Mouse (Mus musculus): ENCODE results near the gene Ttc27.

The Ttc27 gene

DNA sequence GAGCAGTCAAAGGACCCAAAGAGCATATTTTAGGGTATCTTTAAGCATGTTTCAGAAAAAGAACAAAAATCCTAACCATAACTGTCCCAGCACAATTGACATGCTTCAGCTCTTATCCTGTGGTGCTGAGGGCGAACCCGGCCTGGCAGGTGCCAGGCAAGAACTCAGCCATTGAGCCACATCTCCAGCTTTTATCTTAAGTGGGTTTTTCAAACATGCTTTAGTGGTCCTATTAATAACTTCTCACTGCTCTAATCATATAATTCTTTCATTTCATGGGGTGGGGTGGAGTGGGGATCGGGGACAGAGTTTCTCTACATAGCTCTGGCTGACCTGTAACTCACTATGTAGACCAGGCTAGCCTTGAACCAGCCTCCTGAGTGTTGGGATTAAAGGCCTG, 125.1 kb downstream of the Ttc27 start:
- no peak for DNase-seq

- DNase-seq: no peak
Measured at GRCm38 (mm10) chr17:74843486-74843885, 126.0 kb downstream of the Ttc27 start.

GRCm38 (mm10) chr17:74846031-74846891, 128.7 kb downstream of the Ttc27 start:
- DNase-seq: peak; percentile 35

DNA sequence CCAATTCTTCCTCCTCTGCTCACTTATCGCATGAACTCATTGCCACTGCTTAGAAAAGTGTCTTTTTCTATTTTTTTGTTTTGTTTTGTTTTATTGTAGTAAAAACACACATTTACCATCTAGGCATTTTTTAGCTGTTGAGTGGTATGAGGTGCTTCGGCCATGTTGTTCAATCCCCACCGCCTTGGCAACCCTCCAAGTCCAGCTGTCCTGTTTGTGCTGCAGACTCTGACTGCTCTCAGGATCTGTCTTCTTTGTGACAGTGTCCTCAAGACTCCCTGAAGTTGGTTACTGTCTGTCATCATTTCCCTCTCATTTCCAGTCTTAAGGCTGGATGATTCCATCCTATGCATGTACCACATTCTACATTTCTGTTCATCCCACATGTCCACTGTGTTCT, 132.7 kb downstream of the Ttc27 start:
- DNase-seq: no peak

- no peak for DNase-seq
Measured at GRCm38 (mm10) chr17:74859298-74859697, 141.8 kb downstream of the Ttc27 start.

DNA sequence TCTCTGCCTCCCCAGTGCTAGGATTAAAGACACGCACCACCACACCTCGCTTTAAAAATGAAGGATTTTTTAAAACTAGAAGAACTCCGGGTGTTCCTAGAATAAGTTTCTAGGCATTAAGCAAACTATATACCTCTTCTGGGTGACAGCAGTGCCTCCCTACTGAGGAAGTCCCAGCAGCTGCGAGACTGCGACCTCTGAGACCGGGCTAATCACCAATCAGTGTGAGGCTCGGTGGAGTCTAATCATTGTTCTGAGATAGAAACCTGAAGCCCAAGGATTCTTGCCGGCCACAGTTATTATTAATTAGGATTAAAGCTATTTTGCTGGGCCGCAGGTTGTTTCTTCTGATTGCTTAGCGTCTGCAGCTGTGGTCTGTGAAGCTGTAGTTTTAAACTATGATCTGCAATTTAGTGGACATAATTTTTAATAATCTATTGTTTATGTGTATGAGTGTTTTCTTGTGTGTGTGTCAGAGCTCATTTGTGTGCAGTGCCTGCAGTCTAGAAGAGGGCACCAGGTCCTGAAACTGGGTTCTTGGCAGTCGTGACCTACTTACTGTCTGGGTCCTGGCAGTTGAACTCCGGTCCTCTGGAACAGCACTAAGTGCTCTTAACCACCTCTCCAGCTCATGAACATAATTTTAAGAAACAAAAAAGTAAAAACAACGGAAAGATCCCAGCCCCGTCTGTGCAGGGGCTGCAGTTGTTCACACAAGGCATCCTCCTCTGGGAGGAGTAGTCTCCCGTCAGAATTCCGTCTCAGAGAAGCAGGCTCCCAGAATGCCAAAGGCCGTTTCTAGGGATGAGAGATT, 142.9 kb downstream of the Ttc27 start:
- no peak for DNase-seq

DNA sequence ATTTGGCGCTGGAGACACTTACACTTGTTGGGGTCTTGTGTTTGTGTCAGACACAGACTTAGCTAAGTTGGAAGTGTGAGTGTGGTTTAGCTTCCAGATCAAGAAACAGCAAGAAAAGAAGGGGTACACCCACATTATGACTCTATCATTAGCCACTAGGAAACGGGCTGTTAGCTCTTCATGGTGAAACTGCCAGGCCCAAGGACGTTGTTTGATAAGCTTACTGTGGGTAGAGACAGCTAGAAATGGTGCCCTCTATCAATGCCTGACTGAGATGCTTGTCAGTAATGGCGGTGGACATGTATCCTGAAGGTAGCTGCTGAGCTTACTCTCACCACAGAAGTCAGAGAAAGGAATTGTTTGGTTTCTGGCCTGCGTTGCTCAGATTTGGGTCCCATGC, 146.3 kb downstream of the Ttc27 start:
- no peak for DNase-seq

DNA sequence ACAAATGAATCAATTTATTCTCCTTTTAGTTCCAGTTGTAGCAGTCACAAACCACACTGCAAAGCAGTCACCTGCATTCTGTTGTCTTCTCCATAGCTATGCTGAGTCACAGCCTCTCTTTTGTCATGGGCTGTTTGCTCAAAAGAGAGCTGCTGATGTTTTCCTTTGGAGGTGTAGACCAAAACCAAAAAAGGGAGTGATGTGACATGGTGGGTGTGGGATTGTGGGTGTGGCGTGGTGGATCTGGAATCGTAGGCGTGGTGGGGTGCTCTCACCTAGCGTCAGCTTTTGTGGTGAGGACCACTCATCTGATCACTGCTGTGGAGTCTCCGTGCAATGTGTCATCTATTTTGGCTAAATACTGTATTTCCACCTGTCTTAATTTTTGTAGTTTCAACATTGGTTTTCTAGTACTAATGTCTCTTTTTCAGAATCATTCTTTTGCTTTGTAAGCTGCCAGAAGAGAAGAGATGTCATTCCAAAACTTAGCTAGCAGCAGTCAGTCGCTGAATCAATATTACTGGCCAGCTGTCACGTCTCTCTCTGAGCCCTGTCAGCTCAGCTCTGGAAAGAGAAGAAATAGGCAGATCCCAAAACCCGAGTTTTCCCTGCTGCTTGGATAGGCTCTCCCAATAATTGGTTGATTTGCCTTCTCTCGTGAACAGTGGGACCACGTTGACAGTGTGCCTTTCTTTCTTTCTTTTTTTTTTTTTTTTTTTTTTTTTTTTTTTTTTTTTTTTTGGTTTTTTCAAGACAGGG, 147.4 kb downstream of the Ttc27 start:
- no peak for DNase-seq

DNA sequence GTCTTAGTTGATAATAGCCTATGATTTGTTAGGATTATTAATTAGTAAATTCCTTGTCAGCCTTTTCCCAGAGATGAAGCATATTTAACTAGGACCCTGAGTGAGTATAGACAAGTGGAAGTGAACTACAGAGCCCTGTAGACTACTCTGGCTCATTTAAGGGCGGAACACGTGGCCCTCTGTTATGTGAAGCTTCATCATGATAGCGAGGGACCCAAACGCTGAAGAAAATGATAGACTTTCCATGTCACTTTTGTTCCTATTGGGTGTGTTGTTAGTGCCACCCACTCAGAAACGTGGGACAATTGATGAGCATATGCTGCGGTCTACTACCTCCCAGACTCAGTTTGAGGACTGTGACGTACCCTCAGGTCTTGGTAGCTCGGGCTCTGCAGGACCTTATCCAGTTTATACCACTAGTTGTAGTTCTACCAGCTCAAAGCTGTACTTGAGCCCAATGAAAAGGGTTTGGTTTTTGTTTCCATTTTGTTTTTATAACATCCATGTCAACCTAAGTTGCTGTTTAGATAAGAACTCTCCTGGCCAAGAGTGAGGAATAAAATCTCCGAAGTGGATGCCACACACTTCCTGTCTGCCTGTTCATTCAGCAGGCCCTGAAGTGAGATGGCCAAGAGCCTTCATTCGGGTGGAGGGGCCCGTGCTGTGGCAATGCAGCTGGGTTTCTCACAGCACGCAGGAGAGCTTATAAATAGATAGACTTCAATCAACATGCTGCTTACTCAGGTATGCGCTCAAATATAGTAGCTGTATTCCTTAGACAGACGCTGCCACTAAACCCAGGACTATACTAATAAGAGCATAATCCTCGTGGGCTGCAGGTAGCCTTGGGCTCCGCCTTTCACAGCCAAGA, 148.4 kb downstream of the Ttc27 start:
- DNase-seq: no peak

DNA sequence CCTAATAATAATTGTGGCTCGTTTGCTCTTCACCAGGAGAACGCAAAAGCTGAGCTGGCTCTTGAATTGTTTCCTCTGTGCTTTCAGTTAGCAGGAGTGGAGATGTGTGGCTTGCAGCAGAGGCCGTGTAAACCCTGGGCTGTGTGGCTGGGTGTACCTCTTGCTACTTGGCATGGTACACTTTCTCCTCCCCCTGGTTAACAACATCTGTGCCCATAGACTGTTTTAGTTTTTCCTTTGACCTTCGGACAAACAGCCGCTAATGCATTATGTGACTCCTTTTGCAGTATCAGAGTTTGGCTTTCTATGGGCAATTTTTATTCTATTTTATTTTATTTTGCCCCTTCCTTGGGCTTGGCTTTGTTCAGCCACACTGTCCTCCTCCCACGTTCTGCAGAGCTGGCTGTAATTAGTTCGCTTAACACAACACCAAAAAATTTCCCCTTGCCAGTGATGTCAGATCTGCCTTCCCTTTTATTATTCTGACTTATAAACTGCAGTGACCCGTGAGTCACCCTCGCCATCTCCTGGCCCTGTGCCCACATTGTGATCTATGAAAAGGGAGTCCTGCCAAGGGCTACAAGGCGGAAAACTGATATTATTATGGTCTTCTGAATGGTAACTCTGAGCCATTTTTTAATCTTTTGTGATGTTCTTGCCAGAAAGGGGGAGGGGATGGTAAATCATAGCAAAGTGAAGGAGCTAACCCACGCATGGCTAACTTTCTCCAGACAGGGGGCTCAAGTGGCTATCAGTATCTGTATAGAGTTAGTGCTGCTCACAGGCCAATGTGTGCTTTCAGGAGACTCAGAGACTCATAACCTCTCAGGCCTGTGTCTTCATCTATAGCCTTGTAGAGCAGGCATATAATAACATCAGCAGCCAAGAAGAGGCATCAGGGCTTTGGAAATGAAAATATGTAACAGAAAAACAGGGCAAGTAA, 149.3 kb downstream of the Ttc27 start:
- DNase-seq: peak; percentile 38

- no peak for DNase-seq
Measured at GRCm38 (mm10) chr17:74868185-74868907, 150.8 kb downstream of the Ttc27 start.

GRCm38 (mm10) chr17:74869556-74869955, 152.0 kb downstream of the Ttc27 start:
- DNase-seq: no peak

DNA sequence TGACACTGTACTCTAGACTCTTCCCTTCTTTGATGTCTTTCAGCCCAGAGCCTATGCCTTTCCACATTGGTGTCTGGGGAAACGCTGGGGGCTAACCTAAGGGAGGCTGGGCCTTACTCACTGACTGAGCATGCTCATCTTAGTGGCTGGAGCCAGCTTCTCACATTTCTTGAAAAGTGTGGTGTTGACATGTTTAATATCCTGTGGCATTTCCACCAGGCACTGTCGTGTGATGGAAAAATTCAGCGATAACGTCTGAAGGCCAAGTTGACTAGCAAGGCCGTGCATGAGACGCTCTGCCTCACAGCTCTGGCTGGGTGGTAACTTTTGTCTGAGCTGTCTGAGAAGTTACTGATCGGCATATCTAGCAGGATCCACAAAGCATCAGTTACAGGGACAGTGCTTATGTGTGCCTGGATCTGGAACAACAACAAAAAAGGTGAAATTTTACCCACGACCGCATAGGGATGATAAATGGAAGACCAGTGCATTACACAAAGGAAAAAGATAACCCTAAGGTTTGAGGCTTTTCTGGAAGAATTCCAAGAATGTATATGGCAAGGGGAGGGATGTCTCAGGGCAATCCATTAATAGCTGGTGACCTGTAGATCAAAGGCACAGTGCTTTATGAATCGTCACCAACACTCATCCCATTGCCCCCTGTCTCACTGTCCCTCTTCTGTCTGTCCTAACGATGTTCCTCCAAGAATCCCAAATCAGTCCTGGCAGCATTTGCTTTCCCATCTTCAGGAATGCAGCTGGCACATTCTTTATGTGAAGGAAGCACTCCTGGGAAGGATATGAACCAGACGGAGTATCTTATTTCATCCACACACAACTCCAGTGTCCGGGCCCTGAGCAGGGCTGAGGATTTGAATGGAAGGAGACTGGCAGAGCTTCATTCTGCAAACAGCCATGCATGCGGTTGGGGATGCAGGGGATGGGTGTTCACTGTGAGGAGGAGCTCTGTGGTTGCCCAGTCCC, 152.9 kb downstream of the Ttc27 start:
- DNase-seq: peak; percentile 50

DNA sequence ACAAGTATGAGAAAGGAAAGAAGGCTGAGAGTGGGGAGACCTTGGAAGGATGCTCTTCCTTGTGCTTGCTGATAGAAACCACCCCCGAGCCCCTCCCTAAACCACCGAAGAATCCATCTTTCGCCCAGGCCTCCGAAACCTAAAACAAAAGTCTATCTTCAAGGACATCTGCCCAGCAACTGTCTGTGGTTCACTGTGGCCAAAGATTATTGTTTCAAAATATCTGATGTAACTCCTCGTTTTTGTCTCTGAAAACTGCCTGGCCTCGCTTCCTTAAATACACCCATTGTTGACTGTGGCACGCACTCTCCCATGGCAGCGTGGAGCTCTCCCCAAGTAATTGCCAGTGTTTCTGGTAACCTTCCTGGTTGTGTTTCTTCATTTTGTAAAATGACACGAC, 155.0 kb downstream of the Ttc27 start:
- no peak for DNase-seq

- DNase-seq: no peak
Measured at GRCm38 (mm10) chr17:74873756-74874155, 156.2 kb downstream of the Ttc27 start.

- DNase-seq: no peak
Measured at GRCm38 (mm10) chr17:74875740-74876139, 158.2 kb downstream of the Ttc27 start.

DNA sequence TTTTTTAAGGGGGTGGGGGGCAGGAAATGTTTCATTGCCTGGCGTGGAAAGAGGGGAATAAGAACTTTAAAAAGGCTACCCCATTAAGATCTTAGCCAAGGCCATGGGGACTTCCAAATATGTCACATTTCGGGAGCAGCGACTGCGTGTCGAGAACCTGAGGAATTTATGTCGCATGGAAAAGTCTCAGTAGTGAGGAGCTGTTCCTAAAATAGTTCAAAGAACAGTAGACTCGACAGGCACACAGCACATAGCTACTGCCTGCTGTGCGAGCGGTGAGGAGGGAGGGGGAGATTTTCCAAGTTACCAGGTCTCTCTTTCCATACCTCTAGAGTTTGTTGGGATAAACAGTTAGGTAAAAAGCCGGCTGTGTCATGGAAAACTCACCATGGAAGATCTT, 159.4 kb downstream of the Ttc27 start:
- DNase-seq: no peak

DNA sequence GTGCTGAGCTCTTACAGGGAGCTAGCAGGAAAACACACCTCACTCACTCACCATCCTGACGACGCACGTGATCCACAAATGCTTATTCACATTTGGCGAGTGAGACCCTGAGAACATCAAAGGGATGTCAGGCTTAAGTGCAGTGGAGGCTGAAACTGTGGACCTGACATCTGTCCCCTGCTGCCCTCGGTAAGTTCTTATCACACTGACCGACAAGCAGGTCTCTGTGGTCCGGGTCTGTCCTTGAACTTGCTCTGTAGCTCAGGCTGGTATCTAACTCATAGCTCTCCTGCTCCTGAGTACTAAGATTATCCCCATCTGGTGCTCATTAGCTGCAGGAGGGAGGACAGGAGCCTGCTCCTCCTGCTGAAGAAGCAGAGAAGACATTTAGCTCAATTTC, 162.2 kb downstream of the Ttc27 start:
- DNase-seq: no peak

DNA sequence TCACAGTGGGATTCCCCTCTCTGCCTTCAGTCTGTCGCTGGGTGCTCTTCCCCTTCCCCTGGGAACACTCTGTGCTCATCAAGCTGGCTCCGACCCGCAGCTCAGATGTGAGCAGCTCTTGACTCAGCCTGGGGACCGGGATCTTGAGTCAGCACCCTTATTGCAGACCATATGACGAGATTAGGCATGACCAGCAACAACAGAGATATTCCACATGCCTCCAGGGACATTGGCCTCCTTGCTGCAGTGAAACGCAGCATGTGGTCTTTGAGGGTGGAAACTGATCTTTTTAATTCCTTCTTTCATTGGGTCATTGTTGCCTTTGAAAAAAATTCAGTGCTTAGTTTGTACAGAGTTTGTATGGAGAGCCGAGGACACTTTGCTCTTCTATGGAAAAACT, 169.5 kb downstream of the Ttc27 start:
- no peak for DNase-seq

Data from embryo, embryonic 11 days (tissue).